Mouse (Mus musculus) layer of hippocampus, postnatal 36 days (tissue): ENCODE measurements around the gene C1rl. TPM values are rescaled to one million over a fixed set of nuclear protein-coding genes. Genes with fewer than 3 reads are reported as not detected.
A peak's percentile ranks its signal among the peaks of the same experiment; 100 is the strongest.
"Not testable (repeated sequence)": the region's sequence is repeated elsewhere in the genome, so short reads cannot be mapped to it uniquely, and the experiment has no call there.

Experiments
- DNase-seq, 2 experiments: peaks; one replicate each; pipeline ENCODE4 v3.0.0; 2022
- total RNA-seq, 2 experiments: library from RNA; stranded (reverse); gene quantifications; 2 replicates each; pipeline ENCODE4 v1.2.3; 2021

Gene C1rl
- total RNA-seq, 2 experiments from 2014 or later = 0.13 to 0.15 TPM

- no peak for DNase-seq
Observed at GRCm38 (mm10) chr6:124506991-124507390, 14.1 kb downstream of the C1rl start.

GRCm38 (mm10) chr6:124508292-124508691 lies 15.4 kb downstream of the C1rl start:
- DNase-seq = peak; percentile 13 to 15

GRCm38 (mm10) chr6:124509192-124509591 lies 16.3 kb downstream of the C1rl start:
- not testable (repeated sequence) for DNase-seq

GRCm38 (mm10) chr6:124511936-124512335 lies 19.0 kb downstream of the C1rl start:
- no peak for DNase-seq

GRCm38 (mm10) chr6:124512355-124512836 lies 19.5 kb downstream of the C1rl start, which contains the start of gene C1ra:
Gene C1ra (plus strand): TSS chr6:124512405.
- DNase-seq = peak; percentile 42

- not testable (repeated sequence) for DNase-seq
Observed at GRCm38 (mm10) chr6:124517733-124518132, 24.8 kb downstream of the C1rl start.

- DNase-seq = peak in 1 of 2 experiments; percentile 36
Observed at GRCm38 (mm10) chr6:124522082-124522481, 29.2 kb downstream of the C1rl start.

- DNase-seq = no peak
Observed at GRCm38 (mm10) chr6:124527881-124528280, 35.0 kb downstream of the C1rl start.

- DNase-seq = no peak
Observed at GRCm38 (mm10) chr6:124531077-124531476, 38.2 kb downstream of the C1rl start.

GRCm38 (mm10) chr6:124536125-124536829 lies 43.4 kb downstream of the C1rl start:
- not testable (repeated sequence) for DNase-seq

- not testable (repeated sequence) for DNase-seq
Observed at GRCm38 (mm10) chr6:124541176-124541575, 48.3 kb downstream of the C1rl start.

GRCm38 (mm10) chr6:124542284-124542683 lies 49.4 kb downstream of the C1rl start, which contains the start of gene C1s1:
Gene C1s1 (minus strand): TSS chr6:124542359.
- peak; percentile 5 to 44 for DNase-seq

GRCm38 (mm10) chr6:124544466-124544865 lies 51.6 kb downstream of the C1rl start:
- no peak for DNase-seq

- no peak for DNase-seq
Observed at GRCm38 (mm10) chr6:124545425-124545824, 52.5 kb downstream of the C1rl start.

GRCm38 (mm10) chr6:124547979-124548378 lies 55.1 kb downstream of the C1rl start:
- DNase-seq = not testable (repeated sequence)

- DNase-seq = no peak
Observed at GRCm38 (mm10) chr6:124549023-124549550, 56.2 kb downstream of the C1rl start.

GRCm38 (mm10) chr6:124552766-124553165 lies 59.9 kb downstream of the C1rl start:
- no peak for DNase-seq

GRCm38 (mm10) chr6:124555956-124556355 lies 63.0 kb downstream of the C1rl start:
- DNase-seq = not testable (repeated sequence)

Other genes with a start within 250 kb of the C1rl start
- 1 to 10 TPM; 1.1 to 2.8 TPM for gene Cd163, start 188.5 kb upstream of the C1rl start, total RNA-seq
- gene Pex5, start 78.0 kb upstream of the C1rl start, total RNA-seq = 10 to 100 TPM; 60.9 to 64.6 TPM
- gene Clstn3, start 28.3 kb upstream of the C1rl start, total RNA-seq = 100 to 1,000 TPM; 255 to 264 TPM
- under 1 TPM; 0.51 to 0.72 TPM for gene C1ra, start 19.3 kb downstream of the C1rl start, total RNA-seq
- 1 to 10 TPM in 1 of 2 experiments, under 1 TPM in 1; 0.62 to 1.5 TPM for gene C1s1, start 49.2 kb downstream of the C1rl start, total RNA-seq
- under 1 TPM; 0.15 to 0.18 TPM for gene C1rb, start 77.2 kb downstream of the C1rl start, total RNA-seq
- under 1 TPM; 0.15 to 0.35 TPM for gene C1s2, start 143.0 kb downstream of the C1rl start, total RNA-seq
- gene Lpcat3, start 169.9 kb downstream of the C1rl start, total RNA-seq = 10 to 100 TPM; 27.1 to 33.5 TPM
- gene Emg1, start 219.1 kb downstream of the C1rl start, total RNA-seq = 10 to 100 TPM; 54.3 to 64.9 TPM
- 100 to 1,000 TPM; 114 to 129 TPM for gene Phb2, start 219.2 kb downstream of the C1rl start, total RNA-seq
- gene Ptpn6, start 245.6 kb downstream of the C1rl start, total RNA-seq = 1 to 10 TPM; 2.9 to 3.0 TPM
- 100 to 1,000 TPM; 337 to 366 TPM for gene Grcc10, start 248.3 kb downstream of the C1rl start, total RNA-seq